Mouse (Mus musculus) myocyte (in vitro differentiated cells): Measurements from ENCODE around the gene Magix.

Experiments
- E2F4 ChIP-seq: IDR thresholded peaks from one replicate; pipeline ENCODE4 v1.6.1; 2011; ENCODE audit warnings: mild to moderate bottlenecking, control low read depth, moderate library complexity; ENCODE audit not compliant: insufficient read depth
- MAX ChIP-seq: IDR thresholded peaks from one replicate; pipeline ENCODE4 v1.6.1; 2011; ENCODE audit warnings: low read depth, mild to moderate bottlenecking, control low read depth
- POLR2A ChIP-seq: IDR thresholded peaks from one replicate; pipeline ENCODE4 v1.6.1; 2011; ENCODE audit warnings: low read depth, mild to moderate bottlenecking, control low read depth, moderate library complexity; ENCODE audit not compliant: insufficient read length
- POLR2AphosphoS2 ChIP-seq: IDR thresholded peaks from one replicate; pipeline ENCODE4 v1.6.1; 2011; ENCODE audit warnings: low read depth, control low read depth; ENCODE audit not compliant: insufficient read length
- SRF ChIP-seq: IDR thresholded peaks from one replicate; pipeline ENCODE4 v1.6.1; 2011; ENCODE audit warnings: low read depth; ENCODE audit not compliant: control insufficient read depth, insufficient read length
- TCF12 ChIP-seq: IDR thresholded peaks from one replicate; pipeline ENCODE4 v1.6.1; 2011; ENCODE audit warnings: mild to moderate bottlenecking, control low read depth; ENCODE audit not compliant: poor library complexity, insufficient read depth, severe bottlenecking
- TCF3 ChIP-seq: IDR thresholded peaks from one replicate; pipeline ENCODE4 v1.6.1; 2011; ENCODE audit warnings: low read depth, control low read depth; ENCODE audit not compliant: insufficient read length
- USF1 ChIP-seq: IDR thresholded peaks from one replicate; pipeline ENCODE4 v1.6.1; 2011; ENCODE audit warnings: low read depth, mild to moderate bottlenecking, control low read depth, moderate library complexity

GRCm38 (mm10) chrX:7728922-7729265 is 47.8 kb upstream of the Magix start:
- TF ChIP-seq POLR2A (no peak), MAX (no peak), POLR2AphosphoS2 (no peak), USF1 (no peak), SRF (no peak), TCF3 (no peak), E2F4 (no peak), TCF12 (no peak)
